Mouse (Mus musculus) heart, adult 2 months (tissue): ENCODE results near the gene Amfr.

Experiments used
- CTCF ChIP-seq: fragments of 200-600 bp; IDR thresholded peaks from 2 replicates; pipeline ENCODE4 v1.8.1; 2022; ENCODE audit warnings: antibody characterized with exemption, mild to moderate bottlenecking, moderate library complexity
- POLR2A ChIP-seq: fragments of 200-500 bp; IDR thresholded peaks from 2 replicates; pipeline ENCODE4 v1.6.1; 2011; ENCODE audit warnings: mild to moderate bottlenecking, low read depth, low read length, control low read depth; ENCODE audit not compliant: insufficient read depth

GRCm38 (mm10) chr8:93941636-93942054 lies 71.0 kb downstream of the Amfr start:
- TF ChIP-seq CTCF: peak; percentile 43
- no peak for TF ChIP-seq POLR2A
